Mouse (Mus musculus) T-helper 1 cell (primary cell): ENCODE measurements around the gene Bcl11a.
"Not testable (repeated sequence)": the region's sequence is repeated elsewhere in the genome, so short reads cannot be mapped to it uniquely, and the experiment has no call there.

Experiments
- in situ Hi-C: fragments of 300-600 bp; cut with MboI, MseI; formaldehyde crosslinking; loops from one replicate; pipeline ENCODE4 v1.15.1; 2025; ENCODE audit warnings: high pct_unique_total_duplicates

Gene Bcl11a

DNA sequence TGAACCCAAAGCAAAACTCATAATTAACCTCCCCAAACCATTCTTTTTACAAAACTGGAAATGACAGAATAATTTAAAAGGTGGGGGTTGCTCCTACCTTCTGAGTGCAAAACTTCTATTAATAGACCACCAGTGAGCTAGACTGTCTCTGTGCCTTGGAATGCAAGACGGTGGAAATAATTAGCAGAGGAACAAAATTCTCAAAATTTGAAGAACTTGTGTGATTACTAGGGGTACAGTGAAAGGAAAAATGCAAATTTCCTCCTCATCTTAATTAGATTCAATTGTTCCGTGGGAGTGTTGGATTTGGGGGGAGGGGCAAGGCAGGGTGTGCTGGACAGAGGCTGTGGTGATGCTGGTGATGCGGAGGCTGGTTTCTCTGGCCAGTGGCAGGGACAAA, 20.8 kb downstream of the Bcl11a start:
- in situ Hi-C loops: no loop called here

DNA sequence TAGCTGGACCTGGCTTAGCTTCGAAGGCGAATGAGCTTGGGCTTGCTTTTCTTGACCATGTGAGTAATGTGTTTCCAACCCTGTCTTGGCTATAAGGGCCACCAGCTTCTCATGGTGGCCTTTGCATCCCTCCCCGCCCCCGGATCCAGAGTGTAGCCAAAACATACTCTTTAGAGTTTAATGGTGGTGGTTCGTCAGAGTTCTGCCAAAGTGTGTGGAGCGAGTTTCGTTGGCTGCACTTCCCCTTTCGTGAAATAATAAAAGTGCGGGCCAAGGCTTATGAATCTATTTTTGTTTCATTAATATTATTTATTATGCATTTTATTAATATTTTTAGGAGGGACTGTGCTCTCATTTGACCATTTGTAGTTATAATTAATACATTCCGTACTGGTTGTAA, 21.4 kb downstream of the Bcl11a start:
- in situ Hi-C loops: no loop called here

DNA sequence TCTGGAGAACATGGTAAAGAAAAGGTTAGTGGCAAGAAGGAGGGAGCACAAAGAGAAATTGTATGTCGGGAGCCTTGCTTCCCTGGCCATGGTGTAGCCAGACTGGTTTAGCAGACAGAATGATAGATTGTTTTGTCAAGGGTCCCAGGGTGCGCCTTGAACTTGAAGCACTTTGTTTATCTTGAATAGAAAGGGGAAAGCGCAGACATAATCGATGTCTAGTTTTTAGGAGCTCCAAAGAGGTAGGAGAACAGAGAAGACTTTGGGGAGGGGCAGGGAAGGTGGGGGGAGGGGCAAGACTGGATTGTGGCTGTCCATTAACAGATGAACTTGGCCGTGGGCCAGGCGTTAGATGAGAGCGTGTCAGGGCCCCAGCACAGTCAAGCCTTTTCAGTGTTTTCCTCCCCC, 22.0 kb downstream of the Bcl11a start:
- in situ Hi-C loops: no loop called here

GRCm38 (mm10) chr11:24100449-24101070, 22.7 kb downstream of the Bcl11a start:
- in situ Hi-C loops: no loop called here

GRCm38 (mm10) chr11:24101625-24102024, 23.8 kb downstream of the Bcl11a start:
- in situ Hi-C loops: no loop called here

DNA sequence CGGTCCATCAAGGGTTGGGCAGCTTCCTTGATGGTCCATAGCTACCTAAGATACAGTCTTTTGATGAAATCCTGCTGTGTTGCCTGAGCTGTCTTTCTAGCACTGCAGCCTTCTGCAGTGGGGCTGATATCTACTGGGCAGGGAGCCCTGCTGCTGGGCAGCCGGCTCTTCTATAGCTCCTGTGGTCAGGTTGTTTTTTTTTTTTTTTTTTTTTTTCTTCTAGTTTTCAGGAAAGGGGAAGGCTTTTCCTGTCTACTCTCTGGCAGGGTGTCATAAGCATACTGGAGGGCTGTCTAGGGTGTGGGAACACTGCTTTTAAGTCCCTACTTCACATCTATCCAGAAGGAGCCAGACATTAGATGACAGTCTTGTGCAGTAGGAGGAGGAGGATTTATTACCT, 24.5 kb downstream of the Bcl11a start:
- in situ Hi-C loops: no loop called here

DNA sequence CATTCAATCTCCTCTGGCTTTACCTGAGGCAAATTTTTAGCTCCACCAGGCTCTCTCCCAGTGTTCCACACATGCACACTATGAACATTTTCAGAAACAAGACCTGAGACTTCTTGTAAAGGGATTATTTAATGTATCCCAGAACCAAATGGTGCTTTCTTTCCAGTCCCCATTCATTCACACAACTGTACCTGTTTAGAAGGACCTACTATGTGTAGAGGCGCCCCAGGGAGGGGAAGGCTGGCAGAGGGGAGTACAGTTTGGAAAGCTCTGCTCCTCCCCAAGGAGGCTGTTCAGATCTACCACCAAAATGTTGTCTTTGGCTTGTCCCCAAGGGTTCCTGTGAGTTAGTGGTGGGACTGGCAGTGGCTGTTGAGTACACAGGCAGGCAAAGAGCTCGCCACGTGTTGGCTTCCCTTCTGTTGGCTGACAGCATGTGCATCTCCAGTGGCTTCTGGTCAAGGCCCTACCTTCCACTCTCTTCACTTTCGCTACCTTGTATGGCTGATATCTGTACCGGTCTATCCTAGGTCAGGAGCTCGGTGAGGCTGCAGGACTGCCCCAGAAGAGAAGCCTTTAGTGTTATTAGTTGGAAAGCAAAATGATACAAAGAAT, 25.4 kb downstream of the Bcl11a start:
- in situ Hi-C loops: no loop called here

DNA sequence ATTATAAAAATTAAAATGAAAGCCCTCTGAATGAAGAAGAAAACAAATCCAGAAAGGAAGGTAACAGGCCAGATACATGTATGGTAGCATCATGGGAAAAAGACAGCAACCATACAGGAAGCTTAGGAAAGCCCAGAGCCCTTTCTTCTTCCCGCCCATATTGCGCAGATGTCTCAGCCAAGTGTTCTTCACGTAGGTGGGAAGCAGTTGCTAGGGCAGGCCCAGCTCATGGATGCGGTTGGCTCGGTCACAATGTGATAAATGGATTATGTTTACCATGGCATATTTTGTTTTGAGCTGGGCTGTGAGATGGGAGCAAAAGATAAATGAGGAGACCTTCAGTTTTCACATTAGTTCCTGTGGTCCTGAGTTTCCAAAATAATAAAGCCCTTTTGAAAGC, 29.6 kb downstream of the Bcl11a start:
- in situ Hi-C loops: no loop called here

DNA sequence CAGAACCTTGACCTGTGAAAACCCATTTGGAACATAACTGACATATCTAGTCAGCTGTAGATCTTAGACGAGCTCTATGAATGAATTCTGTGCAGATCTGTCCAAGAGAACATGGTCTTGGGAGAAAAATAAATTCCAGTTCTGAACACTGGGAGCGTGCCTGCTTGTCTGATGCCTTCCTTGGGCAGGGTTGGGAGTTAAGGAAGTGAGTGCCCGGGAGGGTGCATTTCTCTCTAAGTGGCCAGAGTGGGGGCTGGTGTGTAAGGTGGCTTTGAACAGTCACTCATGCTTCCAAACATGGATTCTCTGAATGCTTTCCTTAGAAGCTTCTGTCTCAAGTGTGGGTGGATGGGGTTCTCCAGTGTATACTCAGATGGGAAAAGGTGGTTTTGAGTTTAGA, 31.1 kb downstream of the Bcl11a start:
- in situ Hi-C loops: no loop called here

GRCm38 (mm10) chr11:24109388-24109787, 31.5 kb downstream of the Bcl11a start:
- in situ Hi-C loops: no loop called here

GRCm38 (mm10) chr11:24110113-24110512, 32.3 kb downstream of the Bcl11a start:
- in situ Hi-C loops: no loop called here

DNA sequence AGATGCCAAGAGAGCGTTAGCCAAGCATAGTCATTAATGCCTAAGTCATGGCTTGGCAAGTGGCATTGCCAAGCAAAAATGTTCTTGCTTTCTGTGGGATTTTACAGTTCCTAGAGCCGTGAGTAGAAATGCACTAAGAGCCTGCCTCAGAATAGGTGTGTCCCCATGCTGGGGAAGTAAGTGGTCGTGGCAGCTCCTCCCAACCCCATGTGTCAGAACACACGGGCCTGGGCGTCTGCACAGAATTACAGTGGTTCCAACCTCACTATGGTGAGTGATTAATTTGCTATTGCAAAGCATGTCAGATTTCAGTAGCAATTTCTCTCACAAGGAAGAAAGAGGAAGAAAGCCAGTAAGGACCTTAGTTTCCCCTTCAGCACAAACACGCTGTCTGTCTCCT, 33.9 kb downstream of the Bcl11a start:
- in situ Hi-C loops: no loop called here

GRCm38 (mm10) chr11:24115017-24115752, 37.3 kb downstream of the Bcl11a start:
- in situ Hi-C loops: no loop called here

DNA sequence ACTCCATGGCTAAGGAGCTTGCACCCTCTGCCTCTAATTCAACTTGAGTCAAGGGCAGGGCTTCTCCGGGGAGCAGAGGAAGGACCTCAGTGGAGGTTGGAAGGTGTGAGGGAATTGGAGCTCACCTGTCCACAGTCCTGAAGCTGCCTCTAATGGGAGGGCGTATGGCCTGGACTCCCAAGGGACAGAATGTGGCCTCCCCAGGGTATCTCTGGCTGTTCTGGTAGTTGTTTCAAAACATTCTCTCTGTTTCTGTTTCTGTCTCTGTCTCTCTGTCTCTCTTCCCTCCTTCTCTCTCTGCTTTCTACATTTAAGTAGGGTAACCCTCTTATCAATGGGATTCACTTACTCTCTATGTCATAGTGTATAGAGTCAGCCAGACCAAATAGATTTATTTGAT, 38.2 kb downstream of the Bcl11a start:
- in situ Hi-C loops: no loop called here

DNA sequence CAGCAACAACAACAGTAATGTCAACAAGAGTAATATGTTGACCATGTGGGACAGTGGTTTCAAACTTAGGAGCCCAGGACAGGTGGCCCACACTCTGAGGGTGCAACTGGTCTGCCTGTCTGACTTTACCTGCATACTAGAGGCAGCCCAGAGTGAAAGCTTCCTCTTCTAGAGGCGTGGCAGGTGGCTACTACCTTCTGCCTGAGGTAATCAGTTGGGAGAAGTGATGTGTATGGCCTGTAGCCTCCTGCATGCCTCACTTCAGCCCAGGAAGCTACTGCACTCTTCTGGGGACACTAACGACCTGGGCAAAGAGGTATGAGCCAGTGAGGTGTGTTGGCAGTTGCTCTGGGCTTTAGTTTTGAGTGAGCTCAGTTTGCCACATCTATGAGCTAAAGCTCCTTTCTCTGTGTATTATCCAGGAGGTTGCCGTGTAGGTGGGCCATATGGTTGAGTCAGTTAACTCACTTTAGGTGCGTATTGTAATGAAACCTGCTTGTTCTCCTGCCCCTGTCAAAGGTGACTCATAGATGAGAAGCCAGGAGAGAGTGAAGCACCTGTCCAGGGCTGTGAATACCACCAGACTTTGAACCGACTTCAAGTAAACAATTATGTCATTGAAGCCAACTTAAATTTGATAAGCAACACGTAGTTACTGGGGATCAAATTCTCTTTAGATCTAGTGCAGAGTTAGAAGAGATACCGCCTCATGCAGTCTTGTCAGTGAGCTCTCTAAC, 38.9 kb downstream of the Bcl11a start:
- in situ Hi-C loops: no loop called here

GRCm38 (mm10) chr11:24121136-24121535, 43.3 kb downstream of the Bcl11a start:
- in situ Hi-C loops: no loop called here

DNA sequence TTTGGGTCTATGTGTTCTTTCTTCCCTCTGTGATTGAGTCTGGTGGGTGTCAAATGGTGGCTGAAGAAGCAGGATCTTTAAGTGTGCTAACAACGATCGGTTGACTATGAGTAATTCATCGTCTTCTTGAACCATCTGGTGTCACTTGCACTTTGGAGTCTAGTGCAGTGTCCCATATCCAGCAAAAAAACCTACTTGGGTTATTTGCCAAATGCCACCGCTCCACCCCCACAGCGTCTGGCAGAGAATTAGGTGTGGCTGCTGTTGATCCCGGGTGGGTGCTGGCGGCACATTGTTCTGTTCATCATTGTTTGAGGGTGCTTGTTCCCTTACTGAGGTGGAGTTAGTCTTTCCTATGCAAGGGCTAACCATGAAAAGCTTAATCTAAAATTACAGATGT, 45.0 kb downstream of the Bcl11a start:
- in situ Hi-C loops: no loop called here

DNA sequence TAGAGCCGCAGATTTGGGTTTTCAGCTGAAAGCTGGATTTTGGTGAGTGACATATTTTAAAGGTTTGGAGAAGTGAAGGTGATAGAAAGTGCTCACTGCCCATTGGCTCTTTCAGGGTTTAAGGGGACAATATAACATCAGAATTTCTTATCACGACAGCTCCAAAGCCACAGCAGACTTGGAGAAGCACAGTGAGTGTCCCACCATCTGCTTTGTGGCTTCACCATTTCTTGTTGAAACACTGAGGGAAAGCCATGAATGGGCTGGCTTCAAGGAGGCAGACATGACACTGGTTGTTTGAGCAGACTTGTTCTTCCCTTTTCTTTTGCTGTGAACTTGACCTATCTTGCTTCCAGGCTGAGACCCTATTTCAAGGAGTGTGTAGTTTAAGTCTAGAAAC, 46.1 kb downstream of the Bcl11a start:
- in situ Hi-C loops: no loop called here

GRCm38 (mm10) chr11:24125098-24125497, 47.2 kb downstream of the Bcl11a start:
- in situ Hi-C loops: no loop called here

DNA sequence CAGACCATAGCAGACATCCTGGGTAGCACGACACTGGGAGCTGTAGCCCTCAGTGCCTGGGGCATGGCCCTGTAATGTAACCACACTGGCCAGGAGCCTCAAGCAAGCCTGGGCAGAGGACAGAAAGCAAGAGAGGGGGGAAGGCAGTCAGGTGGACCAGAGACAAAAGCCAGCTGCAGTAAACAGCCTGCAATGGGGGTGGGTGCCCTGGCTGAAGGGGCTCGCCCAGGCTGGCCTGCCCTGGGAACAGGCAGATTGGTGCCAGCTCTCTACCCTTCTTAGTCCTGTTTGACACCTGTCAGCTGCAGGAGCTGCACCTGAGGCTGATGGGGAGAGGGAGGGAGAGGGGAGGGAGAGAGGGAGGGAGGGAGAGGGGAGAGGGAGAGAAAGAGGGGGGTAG, 50.1 kb downstream of the Bcl11a start:
- in situ Hi-C loops: no loop called here

DNA sequence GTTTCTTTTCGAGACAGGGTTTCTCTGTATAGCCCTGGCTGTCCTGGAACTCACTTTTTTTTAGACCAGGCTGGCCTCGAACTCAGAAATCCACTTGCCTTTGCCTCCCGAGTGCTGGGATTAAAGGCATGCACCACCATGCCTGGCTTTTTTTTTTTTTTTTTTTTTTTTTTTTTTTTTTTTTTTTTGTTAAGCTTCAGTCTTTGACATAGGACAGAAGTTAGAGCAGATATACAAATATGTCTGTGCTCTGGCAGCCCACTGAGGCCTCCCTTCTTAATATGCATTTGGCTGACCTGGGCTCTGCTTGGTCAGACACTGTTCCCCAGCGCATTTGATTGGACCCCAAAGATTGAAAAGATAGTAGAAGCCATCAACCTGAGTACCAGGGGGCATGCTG, 51.0 kb downstream of the Bcl11a start:
- in situ Hi-C loops: not testable (repeated sequence)

DNA sequence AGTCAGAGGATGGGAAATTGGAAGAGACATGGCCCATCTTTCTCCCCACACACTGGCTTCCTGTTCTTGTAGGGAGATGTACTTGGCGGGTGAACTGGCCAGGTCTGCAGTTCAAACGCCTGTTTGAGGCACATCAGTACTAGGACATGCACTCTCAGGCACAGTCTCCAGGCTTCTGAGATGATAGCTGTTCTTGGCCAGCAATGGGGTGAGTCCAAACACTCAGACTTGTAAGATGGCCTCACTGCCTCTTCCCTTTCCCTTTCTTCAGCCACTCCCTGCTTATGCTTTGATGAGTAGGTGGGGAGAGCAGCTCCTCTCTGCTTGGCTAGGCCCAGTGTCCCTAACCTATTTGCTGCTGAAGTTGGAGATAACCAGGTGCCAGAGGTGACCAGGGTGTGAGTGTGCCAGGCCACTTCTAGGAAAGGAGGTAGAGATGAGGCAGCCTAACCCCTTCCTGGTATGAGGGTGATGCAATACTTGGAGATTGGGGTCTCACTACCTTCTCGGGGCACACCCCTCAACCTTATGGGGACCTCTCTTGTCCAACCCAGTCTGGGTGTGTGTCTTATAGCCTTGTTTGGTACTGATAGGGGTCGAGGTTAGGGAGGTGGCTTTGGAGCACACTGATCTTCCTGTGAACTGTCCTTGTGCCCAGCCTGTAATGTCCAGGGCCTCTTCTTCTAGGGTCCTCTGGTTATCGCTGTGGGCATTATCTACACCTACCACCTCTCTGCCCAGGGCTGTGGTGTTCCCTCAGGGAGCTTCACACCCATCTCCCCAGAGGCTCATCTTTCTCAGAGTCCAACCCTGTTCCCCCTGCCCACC, 51.7 kb downstream of the Bcl11a start:
- in situ Hi-C loops: no loop called here
